Mouse (Mus musculus): ENCODE results near the gene Rpl7l1. TPM values are rescaled to one million over a fixed set of nuclear protein-coding genes. Genes with fewer than 3 reads are reported as not detected.

Gene Rpl7l1
- total and polyA plus RNA-seq, 2 experiments, result 21.6 to 41.2 TPM

GRCm38 (mm10) chr17:46747806-46748205 is 34.7 kb downstream of the Rpl7l1 start:
- 20% methylated on average over 2 of the region's 2 CpGs for whole genome bisulfite sequencing
- peaks cover 12% of the 10 kb centered on the region for H3K36me3 ChIP-seq (ENCODE audit: control insufficient read depth, insufficient read depth, low read length)
- DNase-seq (ENCODE audit: extremely low read depth, low read depth, low spot score), result peak; percentile 82
- TF ChIP-seq POLR2A (IDR thresholded peaks at IDR 0.05; ENCODE audit: extremely low read depth, insufficient read depth, low read length) (no peak), CTCF (IDR thresholded peaks at IDR 0.05; ENCODE audit: low read depth, low read length) (no peak)
- peaks cover 7% of the 10 kb centered on the region for H3K4me1 ChIP-seq (ENCODE audit: control insufficient read depth, insufficient read depth, low read length)
- no peaks in the 10 kb centered on the region for H3K27me3 ChIP-seq (ENCODE audit: control insufficient read depth, insufficient read depth, low read length)
- H3K4me3 ChIP-seq (ENCODE audit: insufficient read depth, low read depth, low read length), result no peak overlapping the region
- H3K9ac ChIP-seq (ENCODE audit: low read depth, low read length), result no peak overlapping the region
- H3K27ac ChIP-seq (replicated peaks; ENCODE audit: insufficient read depth, low read depth, low read length), result peak overlapping the region; percentile 2
- peaks cover 11% of the 10 kb centered on the region; the same call in 1 of the 2 replicates for H3K79me2 ChIP-seq (ENCODE audit: control insufficient read depth, insufficient read depth, low read length)

GRCm38 (mm10) chr17:46747234-46747633 is 35.2 kb downstream of the Rpl7l1 start:
- Histone ChIP-seq H3K27me3 (ENCODE audit: control insufficient read depth, insufficient read depth, low read length) (no peaks in the 10 kb centered on the region), H3K9ac (ENCODE audit: low read depth, low read length) (no peak overlapping the region), H3K4me1 (ENCODE audit: control insufficient read depth, insufficient read depth, low read length) (peaks cover 7% of the 10 kb centered on the region), H3K79me2 (ENCODE audit: control insufficient read depth, insufficient read depth, low read length) (peaks cover 11% of the 10 kb centered on the region; the same call in 1 of the 2 replicates), H3K4me3 (ENCODE audit: insufficient read depth, low read depth, low read length) (no peak overlapping the region), H3K36me3 (ENCODE audit: control insufficient read depth, insufficient read depth, low read length) (peaks cover 14% of the 10 kb centered on the region), H3K27ac (replicated peaks; ENCODE audit: insufficient read depth, low read depth, low read length) (peak overlapping the region; percentile 2)
- WGBS, result 79% methylated on average over 8 of the region's 8 CpGs
- DNase-seq (ENCODE audit: extremely low read depth, low read depth, low spot score), result peak; percentile 15
- no peak for TF ChIP-seq POLR2A (IDR thresholded peaks at IDR 0.05; ENCODE audit: extremely low read depth, insufficient read depth, low read length)
- no peak for TF ChIP-seq CTCF (IDR thresholded peaks at IDR 0.05; ENCODE audit: low read depth, low read length)

- Histone ChIP-seq H3K9ac (ENCODE audit: low read depth, low read length) (no peak overlapping the region), H3K36me3 (ENCODE audit: control insufficient read depth, insufficient read depth, low read length) (peaks cover 14% of the 10 kb centered on the region), H3K27ac (replicated peaks; ENCODE audit: insufficient read depth, low read depth, low read length) (no peak overlapping the region), H3K4me3 (ENCODE audit: insufficient read depth, low read depth, low read length) (no peak overlapping the region), H3K4me1 (ENCODE audit: control insufficient read depth, insufficient read depth, low read length) (0 out of 2 replicates have a peak, but pooled peaks cover 2% of the 10 kb centered on the region), H3K79me2 (ENCODE audit: control insufficient read depth, insufficient read depth, low read length) (peaks cover 5% of the 10 kb centered on the region; the same call in 1 of the 2 replicates), H3K27me3 (ENCODE audit: control insufficient read depth, insufficient read depth, low read length) (no peaks in the 10 kb centered on the region)
- no peak for DNase-seq (ENCODE audit: extremely low read depth, low read depth, low spot score)
- TF ChIP-seq CTCF (IDR thresholded peaks at IDR 0.05; ENCODE audit: low read depth, low read length) (no peak), POLR2A (IDR thresholded peaks at IDR 0.05; ENCODE audit: extremely low read depth, insufficient read depth, low read length) (no peak)
- WGBS, result 98% methylated on average over 2 of the region's 2 CpGs
Observed at GRCm38 (mm10) chr17:46745506-46745905, 37.0 kb downstream of the Rpl7l1 start.

GRCm38 (mm10) chr17:46742986-46743385 is 39.5 kb downstream of the Rpl7l1 start:
- peaks cover 14% of the 10 kb centered on the region for H3K36me3 ChIP-seq (ENCODE audit: control insufficient read depth, insufficient read depth, low read length)
- no peak overlapping the region for H3K27ac ChIP-seq (replicated peaks; ENCODE audit: insufficient read depth, low read depth, low read length)
- 93% methylated on average over 9 of the region's 9 CpGs for WGBS
- H3K79me2 ChIP-seq (ENCODE audit: control insufficient read depth, insufficient read depth, low read length), result peaks cover 4% of the 10 kb centered on the region; the same call in 1 of the 2 replicates
- no peak for DNase-seq (ENCODE audit: extremely low read depth, low read depth, low spot score)
- no peaks in the 10 kb centered on the region for H3K4me1 ChIP-seq (ENCODE audit: control insufficient read depth, insufficient read depth, low read length)
- no peak overlapping the region for H3K9ac ChIP-seq (ENCODE audit: low read depth, low read length)
- no peak for TF ChIP-seq CTCF (IDR thresholded peaks at IDR 0.05; ENCODE audit: low read depth, low read length)
- TF ChIP-seq POLR2A (IDR thresholded peaks at IDR 0.05; ENCODE audit: extremely low read depth, insufficient read depth, low read length), result no peak
- no peak overlapping the region for H3K4me3 ChIP-seq (ENCODE audit: insufficient read depth, low read depth, low read length)
- H3K27me3 ChIP-seq (ENCODE audit: control insufficient read depth, insufficient read depth, low read length), result no peaks in the 10 kb centered on the region

GRCm38 (mm10) chr17:46741305-46741704 is 41.2 kb downstream of the Rpl7l1 start:
- DNase-seq (ENCODE audit: extremely low read depth, low read depth, low spot score), result no peak
- peaks cover 2% of the 10 kb centered on the region for H3K4me1 ChIP-seq (ENCODE audit: control insufficient read depth, insufficient read depth, low read length)
- H3K27ac ChIP-seq (replicated peaks; ENCODE audit: insufficient read depth, low read depth, low read length), result no peak overlapping the region
- peaks cover 9% of the 10 kb centered on the region for H3K36me3 ChIP-seq (ENCODE audit: control insufficient read depth, insufficient read depth, low read length)
- no peak overlapping the region for H3K9ac ChIP-seq (ENCODE audit: low read depth, low read length)
- 94% methylated on average over 6 of the region's 6 CpGs for whole genome bisulfite sequencing
- no peaks in the 10 kb centered on the region for H3K27me3 ChIP-seq (ENCODE audit: control insufficient read depth, insufficient read depth, low read length)
- H3K79me2 ChIP-seq (ENCODE audit: control insufficient read depth, insufficient read depth, low read length), result no peaks in the 10 kb centered on the region; the same call in 1 of the 2 replicates
- TF ChIP-seq POLR2A (IDR thresholded peaks at IDR 0.05; ENCODE audit: extremely low read depth, insufficient read depth, low read length), result no peak
- TF ChIP-seq CTCF (IDR thresholded peaks at IDR 0.05; ENCODE audit: low read depth, low read length), result no peak
- no peak overlapping the region for H3K4me3 ChIP-seq (ENCODE audit: insufficient read depth, low read depth, low read length)

- TF ChIP-seq CTCF (IDR thresholded peaks at IDR 0.05; ENCODE audit: low read depth, low read length) (peak; percentile 89), POLR2A (IDR thresholded peaks at IDR 0.05; ENCODE audit: extremely low read depth, insufficient read depth, low read length) (no peak)
- H3K27me3 ChIP-seq (ENCODE audit: control insufficient read depth, insufficient read depth, low read length), result no peaks in the 10 kb centered on the region
- H3K79me2 ChIP-seq (ENCODE audit: control insufficient read depth, insufficient read depth, low read length), result no peaks in the 10 kb centered on the region; the same call in 1 of the 2 replicates
- 41% methylated on average over 10 of the region's 10 CpGs for WGBS
- H3K36me3 ChIP-seq (ENCODE audit: control insufficient read depth, insufficient read depth, low read length), result no peaks in the 10 kb centered on the region
- H3K4me3 ChIP-seq (ENCODE audit: insufficient read depth, low read depth, low read length), result peak overlapping the region; percentile 16; the same call in 1 of the 2 replicates
- DNase-seq (ENCODE audit: extremely low read depth, low read depth, low spot score), result peak; percentile 77
- peak overlapping the region; percentile 15 for H3K9ac ChIP-seq (ENCODE audit: low read depth, low read length)
- H3K27ac ChIP-seq (replicated peaks; ENCODE audit: insufficient read depth, low read depth, low read length), result peak overlapping the region; percentile 86
- H3K4me1 ChIP-seq (ENCODE audit: control insufficient read depth, insufficient read depth, low read length), result peaks cover 26% of the 10 kb centered on the region
Observed at GRCm38 (mm10) chr17:46736160-46736559, 46.3 kb downstream of the Rpl7l1 start.
